Mouse (Mus musculus) liver, postnatal 0 days (tissue): ENCODE results near the gene Foxa3.

Experiments
- CTCF ChIP-seq: sonication (generic); IDR thresholded peaks from 2 replicates; pipeline ENCODE4 v1.5.1; 2016; ENCODE audit warnings: antibody characterized with exemption, low read depth
- EP300 ChIP-seq: IDR thresholded peaks from 2 replicates; pipeline ENCODE4 v1.6.1; 2016; ENCODE audit warnings: antibody characterized with exemption, low read depth, mild to moderate bottlenecking

DNA sequence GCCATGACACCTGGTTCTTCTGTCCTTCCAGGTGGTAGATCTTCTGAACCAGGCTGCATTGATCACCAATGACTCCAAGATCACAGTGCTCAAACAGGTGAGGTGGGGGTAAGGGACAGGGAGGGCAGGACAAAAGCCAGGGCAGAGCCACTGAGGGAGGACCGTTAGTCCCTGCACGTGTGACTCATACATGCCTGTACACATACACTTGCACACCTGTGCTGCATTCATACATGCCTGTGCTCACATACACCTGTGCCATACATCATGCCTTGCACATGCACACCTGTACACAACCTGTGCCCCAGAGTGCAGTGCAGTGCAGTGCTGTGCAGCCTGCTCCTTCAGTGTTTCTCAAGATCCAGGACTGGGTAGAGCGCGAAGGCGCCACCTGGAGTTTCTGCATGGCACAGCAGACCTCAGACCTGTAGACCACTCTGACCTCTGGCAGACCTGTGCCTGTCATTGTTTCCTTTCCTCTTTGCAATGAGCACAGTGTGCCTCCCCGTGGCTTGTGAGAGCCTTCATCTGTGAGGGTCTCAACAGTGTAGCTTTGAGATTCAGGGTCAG lies 5.8 kb upstream of the Foxa3 start:
- TF ChIP-seq CTCF (peak; percentile 79), EP300 (no peak)
